Mouse (Mus musculus) megakaryocyte-erythroid progenitor cell, adult 5-6 weeks (primary cell): ENCODE results near the gene Cdx2. TPM values are rescaled to one million over a fixed set of nuclear protein-coding genes. Genes with fewer than 3 reads are reported as not detected.

Experiments used
- ATAC-seq: replicated peaks from 2 replicates; pipeline ENCODE4 v1.8.0; 2016; ENCODE audit warnings: mild to moderate bottlenecking, inconsistent platforms; ENCODE audit not compliant: severe bottlenecking, poor library complexity, low FRiP score, low TSS enrichment
- total RNA-seq, 2 experiments: library from RNA; stranded (forward) in 1 of 2; stranded (reverse) in 1 of 2; fragments of 200-1000, 215-1000 nt in 1 of 2; fragments of >200 nt in 1 of 2; fragmentation: Nextera tagmentation in 1 of 2; gene quantifications; 2 replicates each; pipeline ENCODE4 v1.2.3; 2014 to 2017

The Cdx2 gene
- total RNA-seq (2014; fragmentation: Nextera tagmentation) (not detected in 2 replicates), total RNA-seq (2017) (not detected in 2 replicates)

DNA sequence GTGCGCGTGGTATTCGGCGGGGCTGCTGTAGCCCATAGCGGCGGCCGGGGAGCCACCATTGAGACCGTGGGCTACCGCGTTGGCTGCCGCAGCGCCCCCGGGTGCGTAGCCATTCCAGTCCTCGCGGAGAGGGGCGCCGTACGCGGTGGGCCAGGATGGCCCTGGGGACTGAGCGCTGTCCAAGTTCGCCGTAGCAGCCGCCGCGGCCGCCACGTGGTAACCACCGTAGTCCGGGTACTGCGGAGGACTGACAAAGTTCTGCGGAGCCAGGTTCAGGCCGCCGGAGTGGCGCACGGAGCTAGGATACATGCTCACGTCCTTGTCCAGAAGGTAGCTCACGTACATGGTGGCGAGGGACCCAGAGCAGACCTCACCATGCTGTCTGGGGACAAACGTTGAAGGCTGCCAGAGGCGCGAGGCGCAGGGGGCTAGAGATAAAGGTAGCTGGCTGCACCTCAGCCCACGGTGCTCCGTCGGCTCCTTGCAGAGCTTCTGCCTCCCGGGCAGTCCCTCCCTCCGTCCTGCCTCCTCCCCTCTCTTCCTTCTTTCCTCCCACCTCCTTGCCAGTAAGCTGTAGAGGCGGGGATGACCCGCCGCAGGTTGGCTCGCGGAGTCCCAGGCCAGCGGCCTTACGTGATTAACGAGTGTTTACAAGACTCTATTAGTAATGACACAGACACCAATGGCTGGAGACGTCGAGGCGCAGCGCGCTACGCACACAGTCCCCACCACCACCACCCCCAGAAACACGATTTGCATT is at the start of gene Cdx2:
TSS of gene Cdx2 (minus strand) at position 633 of the 760 bp plus-strand sequence.
- no peak for ATAC-seq

DNA sequence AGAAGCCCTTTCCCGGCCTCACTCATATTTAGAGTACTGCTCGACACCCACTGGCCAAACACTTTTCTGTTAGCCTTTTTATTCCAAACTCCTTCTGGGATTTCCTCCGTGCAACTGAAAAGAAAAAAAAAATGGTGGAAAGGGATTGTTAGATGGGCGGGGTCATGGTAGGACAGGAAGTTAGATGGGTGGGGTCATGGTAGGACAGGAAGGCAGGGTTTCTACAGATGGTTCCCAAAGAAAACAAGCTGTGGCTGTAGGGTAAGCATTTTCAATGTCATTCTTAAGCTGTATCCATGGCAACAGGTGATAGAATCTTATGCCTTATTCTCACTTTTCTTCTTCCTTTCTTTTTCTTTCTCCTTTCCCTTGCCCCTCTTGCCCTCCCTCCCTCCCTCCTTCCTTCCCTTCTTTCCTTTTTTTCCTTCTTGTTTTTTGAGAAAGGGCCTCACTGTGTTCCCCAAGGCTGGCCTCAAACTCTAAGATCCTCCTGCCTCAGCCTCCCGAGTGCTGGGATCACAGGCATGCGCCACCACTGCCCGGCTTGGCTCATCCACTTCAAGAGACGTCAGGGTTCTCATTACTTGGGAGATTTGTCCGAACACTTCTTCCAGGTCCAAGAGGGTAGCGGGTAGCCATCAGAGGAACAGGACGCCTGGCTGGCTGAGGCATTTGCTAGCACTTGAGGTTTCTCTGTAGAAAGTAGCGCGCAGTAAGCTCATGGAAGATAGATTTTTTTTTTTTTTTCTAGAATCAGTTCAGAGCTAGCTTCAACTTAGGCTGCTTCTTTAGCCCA is 49.4 kb upstream of the Cdx2 start:
- ATAC-seq: no peak

DNA sequence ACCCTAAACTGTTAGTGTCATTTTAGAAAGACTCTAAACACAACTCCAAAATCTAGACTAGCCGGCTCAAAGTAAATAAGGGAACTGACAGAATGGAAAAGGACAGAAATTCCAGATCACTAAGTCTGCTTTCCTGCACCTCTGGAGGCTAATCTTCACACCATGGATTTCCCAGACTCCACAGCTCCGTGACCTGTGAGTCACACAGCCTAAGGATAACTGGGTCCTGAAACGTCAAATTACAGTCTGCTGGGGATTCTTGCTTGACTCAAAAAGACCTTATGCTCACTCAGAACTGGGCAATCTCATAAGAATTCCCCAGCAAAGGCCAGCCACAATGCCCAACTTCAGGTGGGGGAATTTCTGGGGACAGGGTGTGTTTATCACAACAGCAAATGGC is 48.7 kb upstream of the Cdx2 start:
- no peak for ATAC-seq

DNA sequence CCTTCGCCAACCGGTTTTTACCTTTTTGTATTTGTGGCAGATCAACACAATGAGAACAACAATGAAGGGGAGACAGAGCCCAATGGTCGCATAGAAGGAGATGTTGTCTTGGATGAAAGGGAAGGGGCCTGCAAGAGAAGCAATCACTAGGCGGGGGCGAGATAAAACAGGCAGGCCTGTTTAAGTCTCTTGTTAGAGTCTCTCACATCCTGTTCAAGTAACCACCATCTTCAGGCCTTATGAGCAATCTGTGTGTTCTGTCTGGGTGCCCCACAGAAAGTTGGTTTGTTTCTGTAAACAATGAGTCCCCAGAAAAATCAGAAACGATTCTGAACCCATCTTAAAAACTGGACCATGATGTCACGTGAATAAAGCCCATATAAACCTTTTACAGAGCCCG is 47.9 kb upstream of the Cdx2 start:
- ATAC-seq: no peak

DNA sequence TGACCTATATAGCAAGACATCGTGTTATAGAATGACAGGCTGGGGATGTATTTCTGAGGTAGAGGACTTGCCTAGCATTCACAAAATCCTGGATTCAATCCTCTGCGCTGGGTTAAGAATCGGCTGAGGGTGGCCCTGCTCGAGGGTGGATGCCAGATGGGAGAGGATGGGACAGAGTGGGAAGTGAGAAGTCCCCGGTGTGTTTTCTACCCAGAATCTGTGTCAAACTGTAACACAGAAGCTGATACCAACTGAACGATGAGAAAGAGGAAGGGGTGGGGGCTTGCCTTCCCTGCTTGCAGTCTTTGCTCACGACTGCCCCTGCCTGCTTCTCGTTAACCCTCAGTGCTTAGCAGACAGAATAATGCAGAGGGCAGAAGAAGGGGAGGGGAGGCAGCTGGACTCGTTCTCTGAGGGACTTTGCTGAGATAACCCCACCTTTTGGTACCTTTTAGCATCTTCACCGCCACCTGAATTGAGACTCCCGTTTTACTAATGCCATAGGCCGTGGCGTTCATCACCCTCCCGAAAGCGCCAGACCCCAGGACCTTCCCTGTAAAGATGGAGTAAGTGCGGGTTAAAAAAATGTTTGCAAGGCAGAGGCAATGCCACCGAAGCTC is 47.2 kb upstream of the Cdx2 start:
- no peak for ATAC-seq

DNA sequence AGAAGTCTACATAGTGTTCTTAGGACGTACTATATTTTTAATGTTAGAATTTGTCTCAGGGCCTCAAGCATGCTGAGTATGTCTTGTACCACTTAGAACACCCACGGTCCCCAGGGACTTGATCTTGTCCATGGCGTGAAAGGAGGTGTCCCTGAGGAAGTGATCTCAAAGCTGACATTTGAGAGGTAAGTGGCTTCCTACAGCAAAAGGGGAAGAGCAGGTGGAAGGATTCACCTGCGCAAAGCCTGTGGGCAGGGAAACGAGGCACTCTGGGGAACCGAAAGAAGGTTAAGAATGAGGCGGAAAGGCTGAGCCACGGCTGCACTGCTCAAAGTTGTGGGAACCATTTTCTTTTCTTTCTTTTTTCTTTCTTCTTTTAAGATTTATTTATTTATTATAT is 44.9 kb upstream of the Cdx2 start:
- no peak for ATAC-seq

DNA sequence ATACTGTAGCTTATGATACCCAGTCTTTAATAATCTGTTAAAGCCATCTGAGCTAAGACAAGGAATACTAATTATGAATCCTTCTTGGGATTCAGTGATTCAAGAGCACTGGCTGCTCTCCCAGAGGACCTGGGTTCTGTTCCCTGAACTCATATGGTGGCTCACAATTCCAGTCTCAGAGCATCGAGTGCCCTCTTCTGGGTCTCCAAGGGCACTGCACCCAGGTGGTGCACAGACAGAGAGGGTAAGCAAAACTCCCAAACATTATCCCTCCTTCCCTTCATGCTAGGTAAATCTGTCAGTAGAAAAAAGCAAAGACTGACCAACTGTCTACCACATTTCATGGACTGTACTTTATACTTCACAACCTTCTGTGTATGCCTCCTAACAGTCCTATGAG is 38.9 kb upstream of the Cdx2 start:
- no peak for ATAC-seq

DNA sequence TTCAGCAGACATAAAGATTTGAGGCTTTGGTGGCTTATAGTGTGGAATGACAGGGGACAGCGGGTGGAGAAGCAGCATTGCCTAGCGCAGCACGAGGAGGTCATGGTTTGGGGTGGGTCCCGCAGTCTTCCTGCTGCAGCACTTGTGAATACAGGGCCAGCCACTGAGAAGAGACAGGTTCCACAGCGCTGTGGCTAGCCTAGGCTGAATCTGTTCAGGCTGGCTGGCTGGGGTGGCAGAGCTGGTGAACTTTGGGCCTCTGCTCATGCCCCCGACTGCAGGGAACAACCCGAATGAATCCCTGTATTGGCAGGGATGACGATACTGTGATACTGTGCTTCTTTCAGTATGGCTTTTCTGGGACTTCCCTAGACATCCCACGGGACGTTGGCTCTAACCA is 36.8 kb upstream of the Cdx2 start:
- ATAC-seq: no peak

DNA sequence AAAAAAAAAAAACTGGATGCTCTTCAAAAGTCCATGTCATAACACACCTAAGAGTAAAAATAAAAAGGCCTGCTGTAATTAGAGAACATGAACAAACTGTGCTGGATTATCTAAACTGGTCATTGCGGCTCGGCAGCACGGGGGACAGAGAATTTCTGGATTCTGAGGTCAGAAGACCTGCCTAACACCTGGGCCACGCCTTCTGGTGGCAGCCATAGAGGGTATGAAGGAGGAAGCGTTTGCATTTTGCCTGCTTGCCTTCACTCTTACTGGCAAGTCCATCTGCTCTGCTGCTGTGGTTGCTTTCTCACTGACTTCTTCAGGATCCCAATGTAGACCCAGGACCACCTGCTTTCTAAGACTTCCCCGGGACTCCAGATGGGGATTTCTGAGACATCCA is 35.8 kb upstream of the Cdx2 start:
- ATAC-seq: no peak

DNA sequence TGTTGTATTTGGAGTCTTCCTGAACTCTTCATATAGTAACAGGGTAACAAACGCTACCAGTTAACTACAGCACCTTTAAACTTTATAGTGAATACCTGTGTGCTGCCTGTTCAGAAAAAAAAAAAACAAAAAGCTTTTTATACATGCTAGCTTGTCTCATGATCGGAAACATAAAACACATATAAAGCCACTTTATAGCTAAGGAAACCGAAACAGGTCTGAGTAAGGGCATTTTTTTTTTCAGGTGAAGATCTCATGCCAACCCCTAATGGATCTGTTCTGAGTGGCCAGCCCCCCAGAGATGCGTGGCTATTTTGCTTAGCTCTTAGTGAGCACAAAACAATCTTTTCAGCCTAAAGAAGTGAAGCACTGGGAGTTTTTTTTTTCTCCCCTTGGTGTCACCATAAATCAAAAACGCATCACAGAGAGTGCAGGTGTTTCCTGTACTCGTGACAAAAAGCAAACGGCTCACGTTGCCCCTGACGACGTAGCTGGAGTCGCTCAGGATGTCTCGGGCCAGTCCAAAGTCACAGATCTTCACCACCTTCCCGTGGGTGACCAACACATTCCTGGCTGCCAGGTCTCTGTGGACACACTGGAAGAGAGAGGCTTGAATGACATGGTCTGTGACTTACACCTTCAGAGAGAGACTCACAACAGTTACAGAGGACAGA is 33.8 kb upstream of the Cdx2 start:
- ATAC-seq: peak; percentile 37

DNA sequence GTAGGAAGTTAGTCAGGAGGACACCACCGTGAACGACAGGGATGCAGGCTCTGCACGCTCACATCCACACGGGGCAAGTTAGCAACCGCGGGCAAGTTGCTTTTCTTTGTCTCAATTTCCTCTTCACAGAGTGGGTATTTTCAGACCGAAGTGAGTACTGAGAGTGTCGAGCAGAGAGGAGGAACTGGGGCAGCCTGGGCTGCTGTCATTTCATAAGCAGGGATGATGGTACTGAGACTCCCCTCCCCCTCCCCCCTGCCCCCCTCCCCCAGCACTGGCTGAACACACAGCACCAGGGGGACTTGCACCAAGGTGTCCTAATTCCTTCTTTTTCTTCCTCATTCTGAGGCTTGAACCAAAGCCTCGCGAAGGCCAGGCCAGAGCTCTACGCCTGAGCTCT is 32.5 kb upstream of the Cdx2 start:
- no peak for ATAC-seq

DNA sequence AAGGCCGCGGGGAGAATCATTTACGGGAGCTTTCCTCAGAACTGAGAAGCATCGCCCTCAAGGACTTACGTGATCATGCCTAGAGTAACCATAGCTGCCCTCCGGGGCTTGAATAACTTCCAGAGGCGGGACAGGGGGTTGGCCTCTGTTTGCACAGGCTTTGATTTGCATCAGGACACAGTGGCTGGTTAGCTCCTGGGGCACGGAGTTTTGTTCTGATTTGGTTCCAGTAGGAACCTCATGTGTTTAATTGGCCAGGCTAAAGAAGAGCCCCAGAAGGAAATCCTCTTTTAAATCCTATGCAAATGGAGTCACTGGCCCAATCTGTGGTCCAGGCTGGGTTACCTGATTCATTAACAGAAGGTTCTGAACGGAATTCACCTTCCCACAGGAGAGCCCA is 31.9 kb upstream of the Cdx2 start:
- ATAC-seq: no peak

DNA sequence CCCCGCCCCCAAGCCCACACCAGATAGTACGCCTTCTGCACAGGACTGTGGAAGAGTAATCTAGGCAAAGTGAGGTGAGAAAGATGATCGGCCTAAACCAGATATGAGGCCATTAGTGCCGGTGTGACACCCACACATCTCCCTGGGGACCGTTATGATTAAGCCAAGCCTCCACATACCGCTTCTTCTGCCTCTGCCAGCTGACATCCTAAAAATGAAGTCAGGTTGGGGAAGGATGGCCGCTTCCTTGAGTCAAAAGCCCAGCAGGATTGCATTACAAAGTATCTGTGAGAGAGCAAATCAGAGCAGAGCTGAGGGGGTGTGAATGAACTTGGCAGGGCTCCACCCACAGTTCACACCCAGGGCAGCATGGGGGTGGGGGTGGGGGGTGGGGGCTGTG is 25.6 kb upstream of the Cdx2 start:
- no peak for ATAC-seq

DNA sequence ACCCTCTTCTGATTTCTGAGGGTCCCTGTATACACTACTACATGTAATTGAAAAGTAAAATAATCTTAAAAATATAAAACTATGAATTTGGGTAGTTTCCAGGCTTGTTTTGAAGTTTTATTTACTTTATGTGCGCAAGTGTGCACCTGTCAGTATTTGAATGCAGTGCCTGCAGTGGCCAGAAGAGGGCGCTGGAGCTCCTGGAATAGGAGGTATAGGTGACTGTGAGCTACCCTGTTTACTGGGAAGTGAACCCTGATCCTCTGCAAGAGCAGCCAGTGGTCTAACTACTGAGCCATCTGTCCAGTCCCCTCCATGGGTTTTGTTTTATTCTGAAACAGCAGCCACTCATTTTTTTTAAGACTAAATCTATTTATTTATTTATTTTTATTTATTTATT is 24.5 kb upstream of the Cdx2 start:
- ATAC-seq: no peak

DNA sequence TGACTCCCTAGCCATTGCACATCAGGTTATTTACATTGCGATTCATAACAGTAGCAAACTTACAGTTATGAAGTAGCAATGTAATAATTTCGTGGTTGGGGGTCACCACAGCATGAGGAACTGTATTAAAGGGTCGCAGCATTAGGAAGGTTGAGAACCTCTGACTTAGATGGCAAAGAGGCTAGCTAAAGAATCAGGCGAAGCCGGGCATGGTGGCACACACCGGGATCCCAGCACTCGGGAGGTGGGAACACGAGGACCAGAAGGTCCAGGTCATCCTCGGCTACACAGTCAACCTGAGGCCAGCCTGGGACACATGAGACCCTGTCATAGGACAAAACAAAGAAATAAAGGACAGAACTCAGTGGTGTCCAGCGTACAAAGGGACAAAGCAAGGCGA is 22.9 kb upstream of the Cdx2 start:
- ATAC-seq: no peak

DNA sequence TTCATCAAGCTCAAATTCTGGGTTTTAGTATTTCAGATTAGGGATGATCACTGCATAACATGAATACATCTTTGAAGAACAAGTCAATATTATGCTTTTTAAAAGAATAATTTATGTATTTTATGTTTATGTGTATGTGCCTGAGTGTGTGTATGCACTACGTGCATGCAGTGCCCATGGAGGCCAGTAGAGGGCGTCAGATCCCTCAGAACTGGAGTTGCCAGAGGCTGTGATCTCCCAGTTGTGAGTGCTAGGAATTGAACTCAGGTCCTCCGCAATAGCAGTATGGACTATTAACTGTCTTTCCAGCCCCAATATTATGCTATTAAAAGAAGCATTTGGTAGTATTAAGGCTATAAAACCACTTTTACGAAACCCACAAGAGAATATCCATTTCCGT is 20.6 kb upstream of the Cdx2 start:
- no peak for ATAC-seq

DNA sequence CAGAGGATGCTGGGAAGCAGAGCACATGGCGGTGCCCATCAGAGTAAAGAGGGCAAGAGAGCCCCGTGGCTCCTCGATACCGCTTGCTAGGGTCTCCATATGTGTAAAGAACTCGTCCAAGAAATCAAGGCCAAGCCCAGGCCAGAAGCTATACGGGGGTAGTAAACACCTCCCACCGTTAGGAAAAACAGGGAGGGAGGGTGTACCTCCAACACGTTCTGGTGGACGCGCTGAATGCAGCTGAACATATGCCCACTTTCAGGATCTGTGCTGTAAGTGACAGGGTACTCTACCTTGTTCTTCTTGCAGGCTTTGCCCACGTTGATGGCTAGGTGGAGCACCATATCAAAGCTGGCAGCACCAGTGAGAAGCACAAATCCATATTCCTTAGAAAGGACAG is 18.9 kb upstream of the Cdx2 start:
- no peak for ATAC-seq

DNA sequence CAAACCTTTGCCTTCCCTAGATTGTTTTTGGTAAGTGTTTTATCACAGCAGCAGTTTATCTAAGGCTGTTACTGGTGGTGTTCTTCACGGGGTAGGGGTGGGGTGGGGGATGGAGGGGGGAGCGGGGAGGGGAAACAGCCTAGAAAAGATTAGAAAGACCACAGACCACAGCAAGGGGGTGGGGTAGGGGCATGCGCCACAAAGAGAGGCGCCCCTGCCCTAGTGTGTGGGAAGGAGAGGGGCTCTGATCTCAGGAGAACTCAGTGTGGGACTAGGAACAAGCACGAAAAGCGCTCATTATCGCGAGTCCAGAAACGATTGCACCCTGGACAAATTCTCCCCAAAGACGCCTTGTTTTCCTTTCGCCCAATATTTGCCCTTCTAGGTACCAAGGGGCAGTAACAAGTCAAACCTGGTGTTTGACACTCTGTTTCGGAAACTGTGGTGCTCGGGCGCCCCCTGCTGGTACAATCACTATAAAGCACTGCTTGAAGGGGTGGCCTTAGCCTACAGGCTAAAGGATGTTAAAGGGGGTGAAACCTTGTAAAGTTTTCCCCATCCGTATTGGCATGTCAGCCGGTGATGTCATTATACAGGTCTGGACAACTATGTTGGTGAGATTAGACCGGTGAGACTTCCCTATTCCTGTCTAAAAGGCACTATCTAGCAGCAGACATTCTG is 16.3 kb upstream of the Cdx2 start:
- ATAC-seq: peak; percentile 81

DNA sequence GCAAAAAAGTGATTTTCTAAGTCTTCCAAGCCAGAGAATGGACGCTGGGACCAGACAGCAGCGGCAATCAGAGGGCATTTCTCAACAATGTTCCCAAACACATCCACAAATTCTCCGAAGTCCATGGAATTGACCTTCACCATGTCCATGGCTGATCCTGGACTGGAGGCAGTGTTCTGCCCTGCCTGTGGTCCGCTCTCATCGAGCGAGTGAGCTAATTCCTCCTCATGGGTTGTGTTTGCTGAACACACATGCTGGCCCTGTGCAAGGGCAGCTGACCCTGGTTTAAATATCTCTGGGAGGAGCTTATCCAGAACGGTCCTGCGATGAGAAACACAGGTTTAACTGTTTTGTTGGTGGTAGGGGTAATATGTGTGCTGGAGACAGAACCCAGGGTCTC is 15.1 kb upstream of the Cdx2 start, which contains the start of gene Urad:
TSS of gene Urad (minus strand) at position 258 of the 400 bp plus-strand sequence.
- ATAC-seq: no peak
